Mouse (Mus musculus) ES-Bruce4 (cell line): Measurements from ENCODE around the gene Adcy5.

ENCODE experiments used
- CTCF ChIP-seq: IDR thresholded peaks from one replicate; pipeline ENCODE4 v1.8.1; 2011; ENCODE audit warnings: low read depth, low read length
- EP300 ChIP-seq: IDR thresholded peaks from 2 replicates; pipeline ENCODE4 v1.6.1; 2011; ENCODE audit warnings: low read depth, low read length; ENCODE audit not compliant: insufficient read depth
- POLR2A ChIP-seq: IDR thresholded peaks from one replicate; pipeline ENCODE4 v1.8.1; 2011; ENCODE audit warnings: low read length; ENCODE audit not compliant: insufficient read depth

DNA sequence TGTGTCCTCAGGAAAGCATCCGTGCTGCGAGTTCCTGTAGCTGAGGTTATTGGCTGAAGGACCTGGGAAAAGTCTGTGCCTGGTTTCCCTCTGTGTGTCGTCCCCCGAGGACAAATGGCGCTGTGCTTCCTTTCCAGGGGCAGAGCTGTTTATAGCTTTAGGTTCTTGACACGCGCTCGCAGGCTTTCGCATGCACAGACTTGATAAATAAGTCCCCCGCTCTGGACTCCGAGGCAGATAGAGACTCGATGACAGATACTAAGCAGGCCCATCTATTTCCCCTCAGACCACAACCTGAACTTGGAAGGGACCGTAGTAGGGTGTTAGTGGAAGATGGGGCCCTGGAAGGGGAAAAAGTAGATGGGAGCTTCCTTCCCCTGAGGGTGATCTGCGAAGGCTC, 70.0 kb downstream of the Adcy5 start:
- TF ChIP-seq POLR2A: no peak
- TF ChIP-seq CTCF: no peak
- no peak for TF ChIP-seq EP300
